Mouse (Mus musculus) Patski (cell line): ENCODE data around the gene Gm10024. TPM values are rescaled to one million over a fixed set of nuclear protein-coding genes. Genes with fewer than 3 reads are reported as not detected.
A peak's percentile ranks its signal among the peaks of the same experiment; 100 is the strongest.
"Not testable (repeated sequence)": the region's sequence is repeated elsewhere in the genome, so short reads cannot be mapped to it uniquely, and the experiment has no call there.

ENCODE experiments used
- ATAC-seq: fragments of 100-300 bp; one replicate; pipeline ENCODE4 v1.8.0; 2021
- CTCF ChIA-PET: fragments of 350-600 bp; sonication (Branson Sonifier 250); formaldehyde crosslinking; loops from one replicate; lab custom pipeline; 2022; ENCODE audit warnings: inconsistent platforms; lab: Charles Lee
- POLR2A ChIA-PET: fragments of 350-600 bp; sonication (Branson Sonifier 250); formaldehyde crosslinking; loops from one replicate; lab custom pipeline; 2022; ENCODE audit warnings: antibody characterized with exemption, inconsistent platforms; lab: Charles Lee
- DNase-seq: peaks from one replicate; pipeline ENCODE4 v3.0.0-alpha.2; 2011; ENCODE audit warnings: low read depth, low spot score
- H3K27me3 ChIP-seq: fragments of 371-371 bp; one replicate; pipeline ENCODE4 v1.5.1; 2021
- CTCF ChIP-seq: fragments of 100-300 bp; IDR thresholded peaks from one replicate; pipeline ENCODE4 v1.5.1; 2021
- in situ Hi-C: fragments of 300-500 bp; cut with MboI; formaldehyde crosslinking; loops from 3 replicates; pipeline ENCODE4 v1.11.1; 2018; ENCODE audit warnings: low pct_unique_long_range_greater_than_20kb, mixed read lengths
- polyA plus RNA-seq: library from polyadenylated mRNA; unstranded; gene quantifications from one replicate; pipeline ENCODE4 v1.2.3, GENCODE M21; 2021

The Gm10024 gene
- polyA plus RNA-seq, 1 experiment from 2014 or later: not detected

GRCm38 (mm10) chr10:77729241-77729640 lies 18.0 kb downstream of the Gm10024 start:
- peak; percentile 45 for TF ChIP-seq CTCF
- in situ Hi-C loops: no loop called here
- DNase-seq: no peak
- ChIA-PET CTCF (no interaction called here), POLR2A (no interaction called here)
- no peak for ATAC-seq
- H3K27me3 ChIP-seq: peaks cover 31% of the 10 kb centered on the region

GRCm38 (mm10) chr10:77735928-77736327 lies 24.7 kb downstream of the Gm10024 start:
- no peak for TF ChIP-seq CTCF
- ChIA-PET POLR2A (no interaction called here), CTCF (interaction anchor here (1.2 kb wide), 1 partner anchor 9 kb away, joined by 3 read pairs; no protein-coding TSS in a partner anchor)
- DNase-seq: no peak
- H3K27me3 ChIP-seq: peaks cover 18% of the 10 kb centered on the region
- no peak for ATAC-seq
- in situ Hi-C loops: no loop called here

GRCm38 (mm10) chr10:77738929-77739328 lies 27.7 kb downstream of the Gm10024 start:
- in situ Hi-C loops: no loop called here
- CTCF ChIA-PET: interaction anchor here (1.2 kb wide), 1 partner anchor 14 kb away, joined by 3 read pairs; no protein-coding TSS in a partner anchor
- peaks cover 28% of the 10 kb centered on the region for H3K27me3 ChIP-seq
- ATAC-seq: no peak
- no peak for TF ChIP-seq CTCF
- DNase-seq: no peak
- POLR2A ChIA-PET: no interaction called here

- POLR2A ChIA-PET, CTCF ChIA-PET, DNase-seq, in situ Hi-C loops, ATAC-seq: not testable (repeated sequence)
- peaks cover 26% of the 10 kb centered on the region for H3K27me3 ChIP-seq
Measured at GRCm38 (mm10) chr10:77741924-77742688, 30.8 kb downstream of the Gm10024 start, which contains the start of gene Gm18596. TSS of gene Gm18596 (minus strand) at chr10:77742638.

GRCm38 (mm10) chr10:77750686-77751085 lies 39.4 kb downstream of the Gm10024 start:
- CTCF ChIA-PET, ATAC-seq, POLR2A ChIA-PET, in situ Hi-C loops, H3K27me3 ChIP-seq, DNase-seq: not testable (repeated sequence)

GRCm38 (mm10) chr10:77751254-77751653 lies 40.0 kb downstream of the Gm10024 start, which contains the start of gene Gm9736:
TSS of gene Gm9736 (minus strand) at chr10:77751354.
- ATAC-seq, H3K27me3 ChIP-seq, in situ Hi-C loops, POLR2A ChIA-PET, DNase-seq, CTCF ChIA-PET: not testable (repeated sequence)

GRCm38 (mm10) chr10:77752312-77752711 lies 41.1 kb downstream of the Gm10024 start:
- POLR2A ChIA-PET, H3K27me3 ChIP-seq, in situ Hi-C loops, DNase-seq, CTCF ChIA-PET, ATAC-seq: not testable (repeated sequence)

GRCm38 (mm10) chr10:77753448-77753847 lies 42.2 kb downstream of the Gm10024 start:
- POLR2A ChIA-PET: interaction anchor here (0.7 kb wide), 1 partner anchor 163 kb away, joined by 5 read pairs; no protein-coding TSS in a partner anchor

GRCm38 (mm10) chr10:77759582-77759981 lies 48.3 kb downstream of the Gm10024 start, which contains the start of gene Gm3233:
TSS of gene Gm3233 (minus strand) at chr10:77759682.
- ATAC-seq, CTCF ChIA-PET, H3K27me3 ChIP-seq, POLR2A ChIA-PET, DNase-seq, in situ Hi-C loops: not testable (repeated sequence)

More at GRCm38 (mm10) chr10:77753448-77753847, 42.2 kb downstream of the Gm10024 start:
- TF ChIP-seq CTCF: no peak
- in situ Hi-C loops: no loop called here
- no peak for DNase-seq
- no peak for ATAC-seq
- peaks cover 5% of the 10 kb centered on the region for H3K27me3 ChIP-seq
- CTCF ChIA-PET: no interaction called here

Other genes with a start within 250 kb of the Gm10024 start
- 32.2 TPM for gene Fam207a, start 195.7 kb upstream of the Gm10024 start, polyA plus RNA-seq
- 0.68 TPM for gene Itgb2, start 181.2 kb upstream of the Gm10024 start, polyA plus RNA-seq
- gene Pttg1ip, start 129.7 kb upstream of the Gm10024 start, polyA plus RNA-seq: 339 TPM
- 235 TPM for gene Sumo3, start 105.4 kb upstream of the Gm10024 start, polyA plus RNA-seq
- gene Gm49325, start 105.3 kb upstream of the Gm10024 start, polyA plus RNA-seq: 5.5 TPM
- gene Ube2g2, start 89.2 kb upstream of the Gm10024 start, polyA plus RNA-seq: 67.6 TPM
- not detected for gene Tspear, start 24.9 kb upstream of the Gm10024 start, polyA plus RNA-seq
- gene Gm19402, start 20.7 kb upstream of the Gm10024 start, polyA plus RNA-seq: not detected
- gene Gm9508, start 14.2 kb upstream of the Gm10024 start, polyA plus RNA-seq: not detected
- gene Gm10272, start 4.8 kb upstream of the Gm10024 start, polyA plus RNA-seq: not detected
- not detected for gene Gm10142, start 4.3 kb downstream of the Gm10024 start, polyA plus RNA-seq
- not detected for gene Krtap12-1, start 9.1 kb downstream of the Gm10024 start, polyA plus RNA-seq
- not detected for gene Gm10100, start 15.0 kb downstream of the Gm10024 start, polyA plus RNA-seq
- not detected for gene Gm18596, start 31.2 kb downstream of the Gm10024 start, polyA plus RNA-seq
- not detected for gene Gm9736, start 39.9 kb downstream of the Gm10024 start, polyA plus RNA-seq
- not detected for gene Gm3233, start 48.2 kb downstream of the Gm10024 start, polyA plus RNA-seq
- not detected for gene Gm3238, start 59.9 kb downstream of the Gm10024 start, polyA plus RNA-seq
- not detected for gene Gm7138, start 65.5 kb downstream of the Gm10024 start, polyA plus RNA-seq
- not detected for gene Gm3250, start 71.1 kb downstream of the Gm10024 start, polyA plus RNA-seq
- not detected for gene Gm7137, start 76.7 kb downstream of the Gm10024 start, polyA plus RNA-seq
- not detected for gene Gm9639, start 83.6 kb downstream of the Gm10024 start, polyA plus RNA-seq
- not detected for gene Gm19668, start 87.7 kb downstream of the Gm10024 start, polyA plus RNA-seq
- not detected for gene Gm9507, start 100.4 kb downstream of the Gm10024 start, polyA plus RNA-seq
- not detected for gene Gm2696, start 103.2 kb downstream of the Gm10024 start, polyA plus RNA-seq
- gene Krtap10-4, start 115.6 kb downstream of the Gm10024 start, polyA plus RNA-seq: not detected
- not detected for gene Krtap10-10, start 124.5 kb downstream of the Gm10024 start, polyA plus RNA-seq
- gene Gm36176, start 135.3 kb downstream of the Gm10024 start, polyA plus RNA-seq: not detected
- gene Gm10318, start 141.4 kb downstream of the Gm10024 start, polyA plus RNA-seq: not detected
- gene Gm3285, start 150.5 kb downstream of the Gm10024 start, polyA plus RNA-seq: not detected
- gene Lrrc3, start 191.1 kb downstream of the Gm10024 start, polyA plus RNA-seq: 0.01 TPM